Mouse (Mus musculus) yolk sac, embryonic 10.5 days (tissue): Measurements from ENCODE around the gene Cracr2b.
A peak's percentile ranks its signal among the peaks of the same experiment; 100 is the strongest.
"Not testable (repeated sequence)": the region's sequence is repeated elsewhere in the genome, so short reads cannot be mapped to it uniquely, and the experiment has no call there.

Source experiments
- DNase-seq: peaks from one replicate; pipeline ENCODE4 v3.0.0-alpha.2; 2017; ENCODE audit warnings: low spot score

The Cracr2b gene

GRCm38 (mm10) chr7:141433517-141434400 lies 27.1 kb upstream of the Cracr2b start:
- DNase-seq: no peak

DNA sequence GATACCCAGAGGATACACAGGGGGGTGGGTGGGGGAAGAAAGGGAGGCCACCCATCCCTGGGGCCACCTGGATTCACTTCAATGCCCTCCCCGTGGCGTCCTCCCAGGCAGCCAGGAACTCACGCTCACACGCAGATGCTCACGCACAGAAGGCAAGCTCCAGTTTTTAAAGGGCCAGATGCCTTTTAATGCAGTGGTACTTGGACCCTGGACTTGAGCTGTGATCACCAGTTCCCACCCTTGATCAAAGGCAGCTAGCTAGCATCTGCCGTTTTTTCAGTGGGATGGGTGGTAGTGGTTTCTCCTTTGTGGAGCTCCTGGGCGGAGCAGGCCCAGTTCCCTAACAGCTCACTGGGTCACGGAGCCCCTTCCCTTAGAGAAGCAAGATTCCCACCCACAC lies 26.4 kb upstream of the Cracr2b start:
- DNase-seq: no peak

GRCm38 (mm10) chr7:141435129-141435855 lies 25.6 kb upstream of the Cracr2b start:
- DNase-seq: peak; percentile 78

DNA sequence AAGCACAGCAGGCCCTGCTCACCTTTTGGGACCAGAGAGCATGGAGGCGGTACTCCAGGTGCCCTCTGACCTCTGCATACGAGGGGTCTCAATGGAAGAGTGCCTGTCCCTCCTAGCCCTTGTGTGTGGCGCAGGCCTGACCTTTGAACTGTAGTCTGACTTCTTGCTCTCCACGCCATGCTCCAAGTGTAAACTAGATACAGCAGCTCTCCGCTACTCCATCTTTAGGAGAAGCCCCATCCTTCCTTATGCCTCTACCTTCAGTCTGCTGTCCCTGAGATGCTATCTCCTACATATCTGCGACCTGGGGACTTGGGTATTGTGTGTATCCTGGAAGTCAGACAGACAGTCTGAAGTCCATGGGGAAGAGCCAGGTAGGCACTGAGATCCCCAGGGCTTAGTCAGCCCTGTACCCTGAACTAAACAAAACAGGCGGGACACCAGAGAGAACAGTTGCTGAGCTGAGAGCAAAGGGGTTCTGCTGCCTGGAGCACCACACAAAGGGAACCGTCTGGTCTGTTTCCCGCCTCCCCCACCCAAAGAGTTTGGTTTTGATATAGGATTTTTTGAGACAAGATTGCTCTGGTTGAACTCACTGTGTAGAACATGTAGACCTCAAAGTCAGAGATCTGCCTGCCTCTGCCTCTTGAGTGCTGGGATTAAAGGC lies 24.9 kb upstream of the Cracr2b start:
- DNase-seq: peak; percentile 72

GRCm38 (mm10) chr7:141436523-141436892 lies 24.4 kb upstream of the Cracr2b start:
- DNase-seq: no peak

DNA sequence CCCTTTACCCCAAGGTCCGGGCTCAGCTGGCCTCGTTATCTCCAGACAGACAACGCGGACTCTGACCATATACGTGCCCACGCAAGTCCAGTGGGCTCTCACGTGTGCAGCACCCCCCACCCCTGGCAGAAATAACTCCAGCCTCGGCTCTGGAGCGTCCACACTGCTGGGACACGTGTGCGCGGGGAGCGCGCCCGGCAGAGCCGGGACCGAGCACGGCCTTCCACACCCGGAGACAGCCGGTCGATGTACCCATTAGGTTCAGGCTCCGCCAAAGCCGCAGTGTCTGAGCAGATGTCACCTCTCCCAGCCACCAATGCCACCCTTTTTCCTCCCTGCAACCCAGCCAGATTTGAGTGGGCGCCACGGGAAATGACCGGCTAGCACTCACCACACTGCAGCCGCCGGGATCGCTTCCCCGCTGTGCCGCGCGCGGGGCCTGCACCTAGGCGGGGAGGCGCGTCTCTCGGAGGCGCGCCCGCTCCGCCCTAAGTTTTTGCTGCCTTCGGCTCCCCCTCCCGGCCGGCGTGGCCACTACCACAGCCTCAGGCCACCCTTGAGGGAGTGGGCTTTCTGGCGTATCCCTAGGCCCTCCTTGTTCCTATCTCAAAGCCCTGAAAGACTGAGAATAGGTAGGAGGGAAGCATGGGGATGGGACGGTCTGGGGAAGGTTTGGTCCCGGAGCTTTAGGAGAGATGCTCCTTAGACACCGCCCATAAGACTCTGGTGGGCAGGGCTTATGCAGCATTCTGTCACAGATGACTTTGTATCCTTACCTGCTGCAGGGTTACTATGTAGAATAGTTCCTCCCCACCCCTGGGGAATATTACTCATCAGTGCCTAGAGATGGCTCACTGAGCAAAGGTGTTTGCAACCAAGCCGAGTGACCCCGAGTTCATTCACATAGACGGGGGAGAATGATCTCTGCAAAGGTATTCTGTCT lies 23.4 kb upstream of the Cracr2b start, which contains the start of gene Slc25a22:
Gene Slc25a22 (minus strand): TSS at position 715 of the 943 bp plus-strand sequence.
- peak; percentile 85 for DNase-seq

- no peak for DNase-seq
These were observed 22.5 kb upstream of the Cracr2b start for GRCm38 (mm10) chr7:141438201-141438968.

DNA sequence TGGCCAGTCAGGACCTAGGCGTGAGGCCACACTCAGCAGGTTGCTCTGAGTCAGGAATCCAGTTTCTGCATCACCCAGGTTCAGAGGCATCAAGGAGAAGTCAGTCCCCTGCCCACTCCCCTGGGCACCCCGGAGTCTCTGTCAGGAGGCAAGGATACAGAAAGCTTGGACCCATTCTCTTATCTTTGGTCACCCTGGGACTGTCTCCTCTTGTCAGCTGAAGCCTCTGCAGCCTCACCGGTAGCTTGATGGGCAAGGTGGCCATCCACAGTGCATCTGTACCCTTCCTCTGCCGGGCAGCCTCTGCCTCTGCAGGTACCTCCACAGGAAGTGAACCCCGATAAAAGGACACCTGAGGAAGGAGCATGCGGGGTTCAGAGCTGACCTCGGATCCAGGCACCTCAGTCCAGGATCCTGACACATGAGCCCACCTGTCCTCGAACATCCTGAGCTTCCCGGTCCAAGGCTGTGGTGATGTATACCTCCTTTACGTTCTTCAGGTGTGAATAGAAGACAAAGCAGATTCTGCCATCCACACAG lies 21.7 kb upstream of the Cracr2b start:
- DNase-seq: no peak

DNA sequence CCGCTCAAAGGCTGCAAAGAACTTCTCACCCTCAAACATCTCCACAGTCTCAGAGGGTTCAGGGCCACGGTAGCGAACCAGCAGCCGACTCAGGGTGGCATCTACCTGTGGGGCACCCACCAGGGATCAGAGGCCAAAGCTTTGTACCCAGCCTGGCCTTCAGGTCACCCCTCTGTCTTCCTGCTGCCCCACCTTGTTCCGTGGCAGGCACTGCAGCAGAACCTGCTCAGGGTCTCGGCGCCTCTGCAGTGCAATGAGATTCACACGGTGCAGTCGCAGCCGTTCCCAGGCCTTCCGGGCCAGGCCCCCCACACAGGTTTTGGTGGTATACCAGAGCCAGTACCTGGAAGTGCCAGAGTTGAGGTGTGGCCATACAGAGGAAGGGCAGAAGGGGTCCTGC lies 21.1 kb upstream of the Cracr2b start:
- no peak for DNase-seq

DNA sequence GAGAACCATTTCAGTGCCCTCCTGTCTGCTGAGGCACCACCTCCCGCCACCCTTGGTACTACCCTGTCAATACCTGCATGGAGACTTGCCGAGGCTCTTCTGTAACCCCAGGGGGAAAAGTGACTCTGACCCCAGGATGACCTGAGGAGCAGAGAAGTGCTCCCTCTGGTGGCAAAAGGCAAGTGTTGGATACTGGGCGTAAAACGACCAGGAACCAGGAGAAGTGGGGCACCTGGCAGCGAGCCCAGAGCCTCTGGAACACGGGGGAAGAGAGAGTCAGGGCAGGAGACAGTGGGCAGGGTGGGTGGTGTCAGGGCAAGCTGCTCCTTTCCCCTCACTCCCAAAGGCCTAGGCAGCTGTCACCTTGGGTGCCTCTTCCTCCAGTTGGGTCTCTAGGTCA lies 20.3 kb upstream of the Cracr2b start:
- DNase-seq: no peak

- no peak for DNase-seq
These were observed 19.4 kb upstream of the Cracr2b start for GRCm38 (mm10) chr7:141441460-141441859.

- DNase-seq: no peak
These were observed 18.7 kb upstream of the Cracr2b start for GRCm38 (mm10) chr7:141442199-141442598.

DNA sequence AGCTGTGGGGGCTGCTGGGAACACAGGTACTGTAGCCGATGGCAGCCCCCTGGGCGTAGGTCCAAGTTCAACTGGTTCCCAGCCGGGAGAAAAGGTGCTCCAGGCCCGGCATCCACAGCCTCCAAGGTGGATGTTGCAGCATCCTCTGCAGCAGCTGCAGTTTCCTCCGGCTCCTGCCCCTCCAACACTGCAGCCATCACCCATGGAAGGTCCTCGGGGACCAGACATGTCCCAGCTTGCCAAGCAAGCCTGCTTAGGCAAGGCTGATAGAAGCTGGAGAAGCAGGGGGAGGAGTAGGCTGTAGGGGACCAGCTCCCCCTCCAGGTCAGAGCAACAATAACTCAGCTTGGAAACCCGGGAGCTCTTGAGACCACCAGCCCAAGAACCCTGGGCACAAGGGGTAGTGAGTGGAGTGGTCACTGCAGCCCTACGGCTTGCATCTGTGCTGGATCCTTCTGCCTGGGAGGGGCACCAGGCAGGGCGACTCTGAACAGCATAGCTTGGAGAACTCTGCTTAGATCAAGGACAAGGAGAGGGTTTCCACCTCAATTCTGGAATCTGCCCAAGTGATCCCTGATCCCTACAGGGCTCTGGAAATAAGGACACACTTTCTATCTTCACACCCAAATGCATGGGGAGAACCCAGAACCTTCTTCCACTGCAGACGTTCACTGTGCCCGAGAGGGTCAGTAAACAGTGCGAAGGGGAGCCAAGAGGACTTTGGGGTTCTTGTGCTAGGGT lies 17.6 kb upstream of the Cracr2b start:
- no peak for DNase-seq

DNA sequence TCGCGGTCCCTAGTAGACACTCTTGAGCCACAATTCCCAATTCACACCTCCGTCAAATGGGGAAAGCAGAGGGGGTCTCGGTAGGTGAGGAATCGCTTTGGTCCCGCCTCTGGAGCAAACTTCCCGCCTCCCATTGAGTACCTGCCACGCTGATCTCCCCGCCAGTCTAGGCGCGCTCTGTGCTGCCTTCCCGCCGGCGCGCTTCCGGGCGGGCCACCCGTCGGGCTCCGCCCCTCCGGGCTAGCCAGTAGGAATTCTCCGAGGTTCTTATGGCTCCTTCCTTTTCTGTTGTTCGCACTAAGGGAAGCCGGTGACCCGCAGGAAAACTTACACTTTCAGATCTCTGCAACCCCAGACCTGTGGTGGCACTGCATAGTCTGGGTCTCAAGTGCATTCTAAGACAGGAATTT lies 17.1 kb upstream of the Cracr2b start, which contains the start of gene Pidd1:
Gene Pidd1 (minus strand): TSS at position 198 of the 410 bp plus-strand sequence.
- peak; percentile 80 for DNase-seq

DNA sequence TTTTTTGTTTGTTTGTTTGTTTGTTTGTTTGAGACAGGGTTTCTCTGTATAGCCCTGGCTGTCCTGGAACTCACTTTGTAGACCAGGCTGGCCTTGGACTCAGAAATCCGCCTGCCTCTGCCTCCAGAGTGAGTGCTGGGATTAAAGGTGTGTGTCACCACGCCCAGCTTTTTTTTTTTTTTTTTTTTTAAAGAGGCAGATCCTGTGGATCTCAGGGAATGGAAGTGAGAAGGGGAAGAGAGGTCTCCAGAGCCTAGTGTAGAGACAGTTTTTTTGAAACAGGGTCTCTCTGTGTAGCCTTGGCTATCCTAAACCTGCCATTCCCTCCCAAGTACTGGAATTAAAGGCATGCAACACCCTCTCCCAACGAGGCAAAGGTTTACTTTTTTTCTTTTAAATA lies 14.5 kb upstream of the Cracr2b start:
- not testable (repeated sequence) for DNase-seq

DNA sequence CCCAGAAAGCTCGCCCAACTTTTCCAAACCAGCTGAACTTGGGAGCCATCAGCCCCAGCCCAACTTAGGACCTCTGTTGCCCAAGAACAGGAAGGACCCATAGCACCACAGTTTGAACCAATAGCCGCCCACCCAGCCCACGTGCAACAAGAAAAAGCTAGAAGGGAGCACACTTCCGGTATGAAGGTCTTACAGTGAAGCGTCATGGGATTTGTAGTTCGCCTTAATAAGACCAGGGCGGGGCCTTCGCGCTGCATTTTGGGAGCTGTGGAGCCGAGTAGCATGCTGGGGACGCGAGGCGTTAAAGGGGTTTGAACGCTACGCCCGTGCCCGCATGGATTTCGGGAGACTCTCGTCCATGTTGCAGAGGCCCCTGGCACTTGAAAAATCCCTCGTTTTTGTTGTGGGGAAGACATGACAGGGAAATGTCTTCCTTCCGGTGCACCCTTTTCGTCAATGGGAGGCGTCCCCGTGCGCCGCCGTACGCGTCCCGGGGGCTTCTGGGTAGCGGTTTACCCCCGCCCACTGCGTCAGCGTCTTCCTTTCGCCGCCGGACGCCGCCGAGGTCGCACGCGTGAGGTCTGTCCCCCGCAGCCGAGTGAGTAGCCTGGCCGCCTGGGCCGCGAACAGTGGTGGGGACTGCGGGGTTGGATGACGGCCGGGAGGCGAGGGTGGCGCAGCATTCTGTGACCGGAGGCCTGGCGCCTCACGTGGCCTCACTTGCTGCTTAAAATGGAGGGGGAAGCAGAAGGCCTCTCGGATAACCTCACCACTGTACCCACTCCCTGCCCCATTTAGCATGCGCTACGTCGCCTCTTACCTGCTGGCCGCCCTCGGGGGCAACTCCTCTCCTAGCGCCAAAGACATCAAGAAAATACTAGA lies 13.5 kb upstream of the Cracr2b start, which contains the start of gene Rplp2:
Gene Rplp2 (plus strand): TSS at position 261 of the 882 bp plus-strand sequence.
- DNase-seq: peak; percentile 98

DNA sequence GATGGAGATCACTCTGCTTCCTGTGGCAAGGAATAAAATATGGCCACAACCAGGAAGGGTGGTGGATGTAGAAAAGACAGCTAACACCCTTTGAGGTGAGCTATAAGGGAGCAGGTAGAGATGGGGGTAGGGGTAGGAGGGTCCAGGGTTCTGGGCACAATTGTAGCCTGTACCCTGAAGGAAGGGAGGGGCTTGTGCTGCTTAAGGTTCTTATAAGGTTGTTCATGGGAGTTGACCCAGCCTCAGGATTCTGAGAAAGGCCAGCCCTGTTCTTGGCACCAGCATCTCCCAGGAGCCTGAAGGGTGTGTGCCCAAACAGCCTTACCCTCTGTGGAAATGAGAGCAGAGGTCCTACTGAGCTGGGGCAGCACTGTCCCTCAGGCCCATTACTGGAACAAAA lies 9.0 kb upstream of the Cracr2b start:
- no peak for DNase-seq

GRCm38 (mm10) chr7:141453636-141454035 lies 7.3 kb upstream of the Cracr2b start:
- no peak for DNase-seq
